Mouse (Mus musculus) cerebellum, adult 9-11 months (tissue): ENCODE measurements around the gene Hectd4.
A peak's percentile ranks its signal among the peaks of the same experiment; 100 is the strongest.
"Not testable (repeated sequence)": the region's sequence is repeated elsewhere in the genome, so short reads cannot be mapped to it uniquely, and the experiment has no call there.

Experiments
- DNase-seq: peaks from one replicate; pipeline ENCODE4 v3.0.0; 2022

Hectd4 gene

DNA sequence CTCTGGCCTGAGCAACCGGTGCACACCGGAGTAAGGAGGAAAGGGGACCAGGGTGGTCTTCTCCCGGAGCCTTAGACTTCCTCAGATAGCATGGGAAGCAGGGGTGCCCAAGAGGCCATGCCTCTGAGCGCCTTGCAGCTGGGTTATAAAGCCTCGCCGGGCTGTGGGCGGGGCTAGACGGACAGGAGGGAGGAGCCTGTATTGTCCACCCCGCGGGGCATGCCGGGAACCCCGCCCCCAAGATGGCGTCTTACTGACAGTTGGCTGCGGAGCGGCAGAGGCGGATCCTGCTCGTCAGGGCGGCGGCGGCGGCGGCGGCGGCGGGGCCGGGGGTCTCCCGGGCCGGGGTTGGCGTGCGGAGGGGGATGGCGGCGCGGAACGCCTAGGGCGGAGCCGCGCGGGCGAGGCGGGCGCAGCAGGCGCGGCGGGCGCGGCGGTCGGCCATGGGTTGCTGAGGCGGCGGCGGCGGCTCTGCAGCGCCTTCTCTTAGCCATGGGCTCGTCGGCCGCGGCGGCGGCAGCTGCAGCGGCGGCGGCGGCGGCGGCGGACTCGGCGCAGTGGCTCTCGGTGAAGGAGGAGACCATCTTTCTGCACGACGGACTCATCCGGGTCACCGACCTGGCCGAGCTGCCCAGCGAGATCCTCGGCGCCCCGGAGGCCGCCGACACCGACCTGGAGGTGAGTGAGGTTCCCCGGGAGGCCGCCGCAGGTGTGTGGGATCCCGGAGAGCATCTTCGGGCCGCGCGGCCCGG, at the start of gene Hectd4:
Gene Hectd4 (plus strand): TSS at position 240 of the 752 bp plus-strand sequence.
- peak; percentile 93 for DNase-seq

- peak; percentile 55 for DNase-seq
These were observed 47.2 kb upstream of the Hectd4 start for GRCm38 (mm10) chr5:121172835-121173234.

GRCm38 (mm10) chr5:121179077-121179857, 40.8 kb upstream of the Hectd4 start:
- no peak for DNase-seq

DNA sequence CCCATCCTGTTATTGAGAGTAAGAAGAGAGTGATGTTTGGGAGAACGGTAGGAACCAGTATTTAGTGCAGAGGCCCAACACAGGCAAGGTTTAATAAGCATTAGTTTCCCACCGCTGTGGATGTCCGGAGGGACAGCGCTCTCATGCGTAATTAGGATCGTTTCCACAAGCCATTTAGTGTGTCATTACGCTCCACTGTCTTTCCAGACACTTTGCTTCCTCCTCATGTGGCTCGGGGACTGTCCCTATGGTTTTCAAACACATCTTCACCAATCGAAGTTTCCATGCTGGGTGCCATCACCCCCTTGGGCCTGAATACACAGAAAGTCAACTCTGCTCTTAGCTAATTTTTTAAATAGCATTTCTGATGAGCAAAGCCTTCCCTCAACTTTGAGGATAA, 36.8 kb upstream of the Hectd4 start:
- no peak for DNase-seq

GRCm38 (mm10) chr5:121184375-121184774, 35.6 kb upstream of the Hectd4 start:
- DNase-seq = no peak

- peak; percentile 45 for DNase-seq
These were observed 35.0 kb upstream of the Hectd4 start for GRCm38 (mm10) chr5:121184945-121185551.

GRCm38 (mm10) chr5:121187580-121188001, 32.4 kb upstream of the Hectd4 start:
- peak; percentile 50 for DNase-seq

GRCm38 (mm10) chr5:121188265-121188664, 31.8 kb upstream of the Hectd4 start:
- DNase-seq = no peak

- no peak for DNase-seq
These were observed 30.8 kb upstream of the Hectd4 start for GRCm38 (mm10) chr5:121189182-121189581.

DNA sequence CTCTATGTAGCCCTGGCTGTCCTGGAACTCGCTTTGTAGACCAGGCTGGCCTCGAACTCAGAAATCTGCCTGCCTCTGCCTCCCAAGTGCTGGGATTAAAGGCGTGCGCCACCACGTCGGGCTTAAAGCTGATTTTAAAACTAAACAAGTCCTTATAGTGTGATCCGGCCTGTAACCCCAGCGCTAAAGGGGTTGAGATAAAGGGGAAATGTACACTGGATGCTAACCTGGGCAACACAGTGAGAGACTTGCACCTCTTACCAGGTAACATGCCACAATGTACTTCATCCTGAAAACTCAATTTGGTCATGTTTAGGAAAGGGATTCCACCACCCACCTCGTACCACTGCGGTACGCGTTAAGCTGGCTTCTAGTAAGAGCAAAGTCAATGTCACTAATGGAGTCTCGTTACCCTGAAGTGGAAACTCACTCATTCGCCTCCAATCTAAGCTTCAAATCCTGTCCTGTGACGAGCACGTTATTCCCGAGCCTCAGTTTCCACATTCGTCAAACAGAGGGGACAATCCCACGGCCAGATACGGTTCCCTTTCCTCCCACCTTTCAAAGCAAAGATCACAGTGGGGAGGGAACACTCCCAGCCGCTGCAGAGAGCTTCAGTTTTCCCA, 29.7 kb upstream of the Hectd4 start:
- no peak for DNase-seq

- peak; percentile 86 for DNase-seq
These were observed 29.0 kb upstream of the Hectd4 start, which contains the start of gene Ptpn11 for GRCm38 (mm10) chr5:121190836-121191583. Gene Ptpn11, minus strand, starts transcription at chr5:121191397.

GRCm38 (mm10) chr5:121191584-121191906, 28.5 kb upstream of the Hectd4 start:
- DNase-seq = no peak

GRCm38 (mm10) chr5:121194173-121194572, 25.8 kb upstream of the Hectd4 start:
- no peak for DNase-seq

GRCm38 (mm10) chr5:121196764-121197163, 23.3 kb upstream of the Hectd4 start:
- DNase-seq = no peak

- DNase-seq = no peak
These were observed 22.7 kb upstream of the Hectd4 start for GRCm38 (mm10) chr5:121197337-121197736.

DNA sequence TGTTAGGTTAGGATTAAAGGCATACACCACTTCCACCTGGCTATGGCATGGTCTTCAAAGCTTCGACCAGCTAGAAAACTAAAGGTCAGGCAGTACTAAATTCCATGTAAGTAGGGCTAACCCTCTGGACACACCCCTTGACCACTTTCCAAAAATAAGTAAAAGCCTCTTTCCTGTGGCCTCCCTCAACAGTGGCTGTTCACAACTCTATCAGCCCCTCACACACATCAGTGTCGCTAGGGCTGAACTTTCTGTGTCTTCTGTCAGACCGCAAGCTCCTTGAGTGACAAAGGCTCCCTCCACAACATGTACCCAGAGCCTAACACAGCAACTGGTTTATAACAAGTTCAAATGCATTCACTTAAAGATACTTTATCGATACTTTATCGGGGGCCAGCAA, 21.6 kb upstream of the Hectd4 start:
- DNase-seq = no peak

DNA sequence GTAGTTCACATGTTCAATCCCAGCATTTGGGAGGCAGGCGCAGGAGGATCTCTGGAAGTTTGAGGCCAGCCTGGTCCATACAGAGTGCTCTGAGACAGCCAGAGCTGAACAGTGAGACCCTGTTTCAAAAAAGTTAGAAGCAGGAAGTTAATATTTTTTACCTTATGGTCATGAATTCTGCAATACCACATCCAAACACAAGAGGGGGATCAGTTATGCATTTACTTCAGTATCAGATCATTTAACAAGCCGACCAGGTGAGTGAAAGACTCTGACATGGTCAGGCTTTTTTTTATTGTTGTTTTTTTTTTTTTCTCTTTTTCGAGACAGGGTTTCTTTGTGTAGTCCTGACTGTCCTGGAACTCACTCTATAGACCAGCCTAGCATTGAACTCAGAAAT, 18.3 kb upstream of the Hectd4 start:
- no peak for DNase-seq

DNA sequence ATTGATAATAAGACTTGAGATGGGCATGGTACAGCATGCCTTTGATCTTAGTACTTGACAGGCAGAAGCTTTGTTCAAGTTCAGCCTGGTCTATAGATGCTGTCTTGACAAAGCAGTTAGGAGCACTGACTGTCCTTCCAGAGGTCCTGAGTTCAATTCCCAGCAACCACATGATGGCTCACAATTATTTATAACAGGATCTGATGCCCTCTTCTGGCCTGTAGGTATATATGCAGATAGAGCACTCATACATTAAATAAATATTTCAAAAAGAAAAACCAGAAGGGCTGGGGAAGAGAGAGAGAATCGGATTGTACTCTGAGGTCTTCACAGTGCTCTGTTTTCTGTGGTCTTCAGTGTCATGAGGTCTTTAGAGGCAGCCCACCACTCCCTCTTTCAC, 17.6 kb upstream of the Hectd4 start:
- no peak for DNase-seq

DNA sequence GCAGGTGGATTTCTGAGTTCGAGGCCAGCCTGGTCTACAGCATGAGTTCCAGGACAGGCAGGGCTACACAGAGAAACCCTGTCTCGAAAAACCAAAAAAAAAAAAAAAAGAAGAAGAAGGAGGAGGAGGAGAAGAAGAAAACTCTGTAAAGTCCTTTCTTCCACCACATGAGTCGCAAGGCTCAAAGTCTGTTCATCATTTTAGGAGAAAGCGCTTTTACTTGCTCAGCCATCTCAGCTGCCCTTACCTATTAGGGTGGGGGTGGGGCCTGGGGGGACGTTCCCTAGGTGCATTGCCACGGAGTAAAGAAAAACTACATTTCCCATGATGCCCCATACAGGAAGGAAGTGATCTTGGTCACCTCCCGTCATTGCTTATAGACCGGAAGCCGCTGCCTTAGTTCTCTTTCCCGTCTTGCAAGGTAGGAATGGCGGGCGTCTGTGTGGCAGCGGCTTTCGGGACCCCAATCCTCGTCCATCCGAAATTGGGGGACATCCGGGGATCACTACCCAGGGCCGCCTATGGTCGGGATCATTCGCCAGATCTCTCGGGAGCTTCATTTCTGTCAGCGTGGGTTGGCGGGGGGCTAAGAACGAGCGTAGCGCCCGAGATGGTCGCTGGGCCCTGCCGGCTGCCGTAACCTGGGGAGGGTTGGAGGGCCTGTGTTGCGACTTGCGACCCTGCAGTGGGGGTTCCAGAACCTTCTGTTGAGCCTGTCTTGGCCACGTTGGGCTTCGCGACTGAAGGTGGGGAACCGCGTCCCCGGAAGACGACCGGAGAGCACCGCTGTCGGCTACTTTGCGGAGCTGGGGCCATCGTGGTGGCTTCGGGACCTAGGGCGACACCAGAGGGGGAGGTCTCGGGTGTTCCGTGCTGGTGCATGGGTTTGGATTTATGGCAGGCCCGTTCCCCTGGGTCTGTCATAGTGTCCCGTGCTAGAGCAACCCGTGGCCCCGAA, 15.6 kb upstream of the Hectd4 start, which contains the start of gene Rpl6:
Gene Rpl6 (plus strand): TSS at position 350 of the 958 bp plus-strand sequence.
- DNase-seq = peak; percentile 86

- not testable (repeated sequence) for DNase-seq
These were observed 14.4 kb upstream of the Hectd4 start for GRCm38 (mm10) chr5:121205537-121206130.

DNA sequence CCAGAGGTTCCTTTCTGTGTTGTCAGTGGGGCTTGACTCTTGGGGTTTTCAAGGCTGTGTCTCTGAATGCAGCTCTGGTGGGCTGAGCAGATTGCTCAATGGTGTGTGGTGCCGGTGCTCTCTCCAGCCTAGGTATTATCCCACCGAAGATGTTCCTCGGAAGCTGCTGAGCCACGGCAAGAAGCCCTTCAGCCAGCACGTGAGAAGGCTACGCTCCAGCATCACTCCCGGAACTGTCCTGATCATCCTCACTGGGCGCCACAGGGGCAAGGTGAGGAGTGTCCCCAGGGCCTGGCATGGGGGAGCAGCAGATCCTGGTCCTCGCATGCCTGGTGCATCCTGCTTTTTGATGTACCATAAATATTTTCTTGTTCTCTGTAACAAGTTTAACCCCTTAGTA, 13.5 kb upstream of the Hectd4 start:
- no peak for DNase-seq
